ENCODE assay signal across 8 mouse cellular contexts in the genomic region with DNA sequence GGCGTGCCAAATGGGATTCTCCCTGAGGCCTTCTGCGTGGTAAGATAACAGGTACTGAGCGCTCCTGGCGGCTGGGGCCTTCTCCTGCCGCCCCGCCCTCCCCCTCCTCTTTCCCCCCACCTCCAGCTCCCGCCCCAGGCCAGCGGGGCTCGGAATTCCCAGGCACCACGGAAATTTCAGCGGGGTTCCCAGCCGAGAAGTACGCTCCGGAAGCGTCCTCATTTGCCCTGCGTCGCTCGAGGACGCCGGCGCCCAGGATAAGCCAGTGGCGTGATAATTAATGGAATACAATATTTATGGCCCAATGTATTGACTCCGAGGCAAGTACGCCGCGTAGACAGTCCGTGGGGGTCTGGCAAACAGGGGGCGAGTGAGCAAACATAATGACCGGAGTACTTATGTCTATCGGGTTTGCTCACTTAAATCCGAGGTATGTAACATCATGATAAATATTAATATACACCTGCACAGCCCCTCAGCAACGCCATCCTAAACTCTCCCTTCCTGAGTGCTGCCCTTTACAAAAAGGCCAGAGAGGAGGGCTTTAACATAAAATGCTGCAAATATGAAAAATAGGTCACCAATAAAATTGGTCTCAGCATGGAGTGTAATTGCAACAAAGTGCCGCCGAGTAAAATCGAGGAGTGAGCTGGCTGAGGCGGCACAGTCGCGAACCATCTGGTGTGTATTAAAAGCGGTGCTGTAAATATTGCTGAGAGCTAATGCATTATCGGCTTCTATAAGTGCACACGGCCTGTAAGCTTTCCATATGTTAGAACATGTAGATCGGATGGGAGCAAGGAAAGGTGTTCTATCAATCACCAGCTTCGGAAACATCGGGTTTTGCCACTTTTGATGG. TPM values are rescaled to one million over a fixed set of nuclear protein-coding genes. Genes with fewer than 3 reads are reported as not detected.
A peak's percentile ranks its signal among the peaks of the same experiment; 100 is the strongest.
DNase-seq lines count a peak whose midpoint lies in the region; ATAC-seq lines count a peak whose summit lies in the region.

No protein-coding gene starts in this region.

- H3K4me1 ChIP-seq in lung, embryonic 15.5 days: peaks cover 15% of the 10 kb centered on the region
- peaks cover 60% of the 10 kb centered on the region for H3K4me1 ChIP-seq in hindbrain, embryonic 13.5 days (replicated peaks)

- H3K36me3 ChIP-seq in lung, embryonic 15.5 days: no peaks in the 10 kb centered on the region
- H3K36me3 ChIP-seq in hindbrain, embryonic 13.5 days: no peaks in the 10 kb centered on the region

- intact Hi-C loops in left cerebral cortex, postnatal 14 days (cut with DNase I): loop anchor here (5.0 to 10.0 kb wide), 2 partner anchors 1046 to 1134 kb away; a partner anchor contains a TSS

- H3K4me2 ChIP-seq in lung, embryonic 15.5 days: peak overlapping the region; percentile 55
- peak overlapping the region; percentile 77 for H3K4me2 ChIP-seq in hindbrain, embryonic 13.5 days

- 2% methylated on average over 44 of the region's 44 CpGs for WGBS in lung, embryonic 15.5 days
- WGBS in hindbrain, embryonic 13.5 days: 1% methylated on average over 44 of the region's 44 CpGs

- H3K9me3 ChIP-seq in lung, embryonic 15.5 days: no peaks in the 10 kb centered on the region
- no peaks in the 10 kb centered on the region for H3K9me3 ChIP-seq in hindbrain, embryonic 13.5 days

- DNase-seq in adrenal gland, postnatal 25 days: peak; percentile 16
- no peak for DNase-seq in adrenal gland, adult 8-10 months
- no peak for DNase-seq in lung, postnatal 4 days
- DNase-seq in neural tube, embryonic 10.5 days (ENCODE audit: extremely low spot score, low spot score): peak; percentile 62
- DNase-seq in urinary bladder, postnatal 25 days (ENCODE audit: low spot score): no peak
- DNase-seq in left cerebral cortex, postnatal 14 days (ENCODE audit: low spot score in 2 of 2): no peak

- ATAC-seq in lung, embryonic 15.5 days (ENCODE audit: borderline replicate concordance, extremely low read depth, low FRiP score, low TSS enrichment): 0 out of 2 replicates have a peak, but pooled peaks have one; percentile 35
- peak; percentile 37 for ATAC-seq in hindbrain, embryonic 13.5 days (ENCODE audit: low FRiP score)

- no peak overlapping the region for H3K27ac ChIP-seq in lung, embryonic 15.5 days
- peak overlapping the region; percentile 90 for H3K27ac ChIP-seq in hindbrain, embryonic 13.5 days

- H3K9ac ChIP-seq in lung, embryonic 15.5 days: no peak overlapping the region
- H3K9ac ChIP-seq in hindbrain, embryonic 13.5 days: peak overlapping the region; percentile 75

- peak overlapping the region; percentile 26 for H3K4me3 ChIP-seq in lung, embryonic 15.5 days
- peak overlapping the region; percentile 45 for H3K4me3 ChIP-seq in hindbrain, embryonic 13.5 days

- H3K27me3 ChIP-seq in lung, embryonic 15.5 days: peaks cover 97% of the 10 kb centered on the region
- H3K27me3 ChIP-seq in hindbrain, embryonic 13.5 days: peaks cover 12% of the 10 kb centered on the region

RNA-seq across cellular contexts. Expression of a gene that starts 18.3 kb away (rescaled TPM):
- 17.5 and 28.8 TPM in 2 replicates for total RNA-seq in adrenal gland, postnatal 25 days (2021)
- 10 to 100 TPM; 19.1 to 26.2 (median 21.7) TPM for total RNA-seq in adrenal gland, adult 8-10 months (2022)
- polyA plus RNA-seq in lung, embryonic 15.5 days (2015; fragmentation: Nextera tagmentation; extraction: Ambion mirVana): 4.9 and 5.7 TPM in 2 replicates
- polyA plus RNA-seq in hindbrain, embryonic 13.5 days (2015; fragmentation: Nextera tagmentation; extraction: Ambion mirVana): 68.9 and 71.3 TPM in 2 replicates
- total RNA-seq in left cerebral cortex, postnatal 14 days (2021): 100 to 1,000 TPM; 133 to 142 TPM

Comparison
In these comparisons a context has a peak if more than half of its experiments do, and no peak if none do; other contexts are left out.
1. DNase-seq: peak in adrenal gland, postnatal 25 days (single experiment) and neural tube, embryonic 10.5 days (single experiment); none in adrenal gland, adult 8-10 months (single experiment), lung, postnatal 4 days (0 of 2), urinary bladder, postnatal 25 days (single experiment) and left cerebral cortex, postnatal 14 days (0 of 2).